Mouse (Mus musculus) c-Kit-positive CD71-negative TER-119-negative erythroid progenitor cells, embryonic 14.5 days (primary cell): Measurements from ENCODE around the gene Pttg1ip.
A peak's percentile ranks its signal among the peaks of the same experiment; 100 is the strongest.

ENCODE experiments used
- DNase-seq: peaks from one replicate; pipeline ENCODE4 v3.0.0-alpha.2; 2013; ENCODE audit warnings: low read depth

Pttg1ip gene

GRCm38 (mm10) chr10:77581408-77582284 is at the start of gene Pttg1ip:
Gene Pttg1ip, plus strand, starts transcription at chr10:77581720.
- peak; percentile 92 for DNase-seq

DNA sequence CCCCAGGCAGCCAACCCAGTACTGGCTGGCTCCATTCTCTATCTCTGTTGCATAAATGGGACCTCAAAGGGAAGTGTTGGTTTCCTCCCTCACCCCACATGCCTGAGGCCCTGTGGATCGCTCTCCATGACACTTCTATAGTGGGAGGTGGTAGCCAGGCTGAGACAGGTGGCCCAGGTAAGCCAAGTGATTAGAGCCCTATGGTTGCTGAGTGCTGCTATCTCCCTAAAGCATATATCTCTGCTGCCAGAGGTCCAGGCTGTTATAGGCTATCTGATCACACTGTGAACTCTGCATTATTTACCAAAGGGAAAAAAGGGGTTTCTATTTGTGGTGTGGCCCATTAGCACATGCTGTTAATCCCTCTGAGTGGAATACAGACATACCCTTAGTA is 49.5 kb upstream of the Pttg1ip start:
- DNase-seq, result no peak

DNA sequence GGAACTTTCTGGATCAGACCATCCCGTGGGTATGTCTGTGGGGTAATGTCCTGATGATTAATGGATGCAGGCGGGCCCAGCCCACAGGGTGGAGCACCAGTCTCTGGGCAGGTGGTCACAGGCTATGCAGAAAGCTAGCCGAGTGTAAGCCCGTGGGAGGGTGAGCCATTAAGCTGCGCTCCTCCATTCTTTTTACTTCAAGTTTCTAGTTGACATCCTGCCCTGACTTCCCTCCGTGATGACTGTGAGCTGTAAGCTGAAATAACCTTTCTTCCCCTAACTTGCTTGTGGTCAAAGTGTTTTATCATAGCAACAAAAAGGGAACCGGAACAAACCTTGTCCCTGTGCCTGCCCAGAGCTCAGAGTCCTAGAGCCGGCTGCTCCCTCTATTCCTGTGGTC is 44.8 kb upstream of the Pttg1ip start:
- DNase-seq, result no peak

DNA sequence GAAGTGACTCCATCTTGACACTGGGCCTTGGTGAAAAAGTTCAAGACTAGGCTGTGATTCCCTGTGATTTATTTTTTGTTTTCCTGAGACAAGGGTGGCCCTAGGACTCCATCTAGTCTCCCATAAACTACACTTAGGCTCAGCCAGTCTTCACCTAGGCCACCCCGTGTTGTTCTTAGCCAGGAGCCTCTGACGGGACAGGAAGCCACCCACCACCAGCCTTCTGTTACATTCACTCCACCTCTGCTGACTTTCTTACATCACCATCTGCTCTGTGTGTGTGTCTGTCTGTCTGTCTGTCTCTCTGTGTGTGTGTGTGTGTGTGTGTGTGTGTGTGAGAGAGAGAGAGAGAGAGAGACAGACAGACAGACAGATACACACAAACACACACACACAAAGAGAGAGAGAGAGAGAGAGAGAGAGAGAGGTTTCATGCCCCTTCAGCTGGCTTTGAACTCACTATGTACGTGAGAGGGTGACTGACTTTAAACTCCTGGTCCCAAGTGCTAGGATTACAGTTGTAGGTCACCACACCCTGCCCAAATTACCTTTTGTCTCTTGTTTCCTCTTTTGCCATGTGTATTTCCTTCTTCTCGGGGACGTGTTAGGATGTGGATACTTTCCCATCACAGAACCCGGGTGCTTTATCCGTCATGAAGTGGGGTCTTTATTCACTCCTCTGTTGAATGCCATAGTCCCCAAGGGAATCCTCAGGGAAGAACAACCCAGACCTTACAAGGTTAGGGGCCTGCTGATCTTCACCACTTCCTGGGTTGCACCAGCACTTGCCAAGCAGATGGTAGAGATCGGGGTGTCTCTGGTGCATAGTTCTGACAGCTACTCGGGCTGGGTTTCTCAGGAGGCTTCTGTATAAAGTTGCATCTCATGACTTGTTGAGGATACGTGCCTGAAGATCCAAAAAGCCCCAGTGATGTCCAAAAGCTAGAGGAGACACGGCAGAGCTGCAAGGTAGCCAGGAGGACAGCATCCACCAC is 44.0 kb upstream of the Pttg1ip start:
- DNase-seq, result no peak

- DNase-seq, result no peak
These were observed 42.1 kb upstream of the Pttg1ip start for GRCm38 (mm10) chr10:77539320-77539945.

GRCm38 (mm10) chr10:77540576-77541102 is 40.9 kb upstream of the Pttg1ip start:
- DNase-seq, result no peak

GRCm38 (mm10) chr10:77541864-77542666 is 39.5 kb upstream of the Pttg1ip start:
- no peak for DNase-seq

DNA sequence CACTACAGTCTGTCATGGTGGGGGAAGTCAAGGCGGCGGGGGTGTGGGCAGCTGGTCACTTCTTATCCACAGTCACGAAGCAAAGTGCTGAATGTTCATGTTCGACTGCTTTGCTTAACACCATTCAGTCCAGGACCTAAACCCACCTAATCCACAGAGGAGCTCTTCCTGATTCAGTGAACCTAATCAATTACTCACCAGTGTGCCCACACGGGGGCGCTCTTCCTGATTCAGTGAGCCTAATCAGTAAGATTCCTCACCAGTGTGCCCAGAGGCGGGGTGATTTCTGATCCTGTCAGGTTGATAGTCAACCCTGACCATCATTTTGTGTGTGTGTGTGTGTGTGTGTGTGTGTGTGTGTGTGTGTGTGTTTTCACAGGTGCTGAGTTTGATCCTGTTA is 38.3 kb upstream of the Pttg1ip start:
- peak; percentile 58 for DNase-seq

- no peak for DNase-seq
These were observed 36.6 kb upstream of the Pttg1ip start for GRCm38 (mm10) chr10:77544916-77545315.

- no peak for DNase-seq
These were observed 32.9 kb upstream of the Pttg1ip start for GRCm38 (mm10) chr10:77548576-77548975.

GRCm38 (mm10) chr10:77550874-77551273 is 30.6 kb upstream of the Pttg1ip start:
- DNase-seq, result no peak

DNA sequence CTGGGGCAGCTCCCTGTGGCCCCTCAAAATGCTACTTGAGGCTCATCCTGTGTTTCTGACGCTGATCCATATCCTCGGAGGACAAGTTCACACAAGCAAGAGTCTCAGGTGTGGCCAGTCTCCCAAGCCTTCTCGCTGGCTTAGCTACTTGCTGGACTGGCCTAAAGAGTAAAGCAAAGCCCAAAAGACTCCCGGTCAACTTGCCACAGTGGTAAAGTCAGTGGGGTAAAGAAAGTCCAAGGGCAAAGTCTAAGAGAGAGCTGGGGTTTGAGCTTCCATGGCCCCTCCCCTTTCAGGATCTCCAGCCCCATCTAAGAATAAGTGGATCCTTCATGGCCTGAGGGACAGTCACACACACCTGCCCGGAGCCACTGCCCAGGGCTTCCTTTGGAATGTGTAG is 29.4 kb upstream of the Pttg1ip start:
- DNase-seq, result no peak

DNA sequence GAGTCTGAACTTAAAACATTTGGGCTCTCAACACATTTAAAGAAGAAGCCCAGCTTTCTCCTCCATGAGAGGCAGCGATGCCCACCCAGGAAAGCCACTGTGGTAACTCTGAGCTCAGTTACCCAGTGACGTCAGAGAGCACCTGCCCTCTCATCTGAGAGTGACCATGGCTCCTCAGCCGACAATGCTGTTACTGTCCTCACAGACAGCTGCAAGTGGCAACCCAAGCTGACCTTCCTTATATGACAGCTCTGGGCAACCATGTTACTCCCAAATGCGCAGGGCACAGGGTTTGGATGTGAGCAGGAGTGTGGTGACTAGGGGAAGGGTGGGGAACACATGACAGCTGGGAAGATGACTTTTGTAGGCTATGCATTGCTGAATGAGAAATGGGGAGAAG is 28.2 kb upstream of the Pttg1ip start:
- DNase-seq, result no peak

GRCm38 (mm10) chr10:77554918-77555317 is 26.6 kb upstream of the Pttg1ip start:
- no peak for DNase-seq

DNA sequence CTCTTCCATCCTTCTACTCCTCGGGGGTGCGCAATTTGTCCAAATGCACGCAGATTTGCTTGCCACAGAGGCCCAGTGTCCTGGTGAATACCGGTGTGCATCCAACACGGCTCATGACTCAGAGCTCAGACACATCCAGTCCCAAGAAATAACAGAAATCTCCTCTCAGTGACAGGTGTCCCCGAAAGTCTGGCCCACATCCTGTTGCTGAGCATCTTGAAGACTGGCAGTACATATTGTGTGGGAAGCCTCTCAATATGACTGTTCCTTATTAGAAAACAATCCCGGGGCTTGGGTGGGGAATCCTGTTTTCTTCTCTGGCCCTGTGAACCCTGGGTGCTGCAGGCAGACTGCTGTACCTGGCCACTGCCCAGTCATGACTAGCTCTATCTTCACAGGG is 24.9 kb upstream of the Pttg1ip start:
- DNase-seq, result no peak

DNA sequence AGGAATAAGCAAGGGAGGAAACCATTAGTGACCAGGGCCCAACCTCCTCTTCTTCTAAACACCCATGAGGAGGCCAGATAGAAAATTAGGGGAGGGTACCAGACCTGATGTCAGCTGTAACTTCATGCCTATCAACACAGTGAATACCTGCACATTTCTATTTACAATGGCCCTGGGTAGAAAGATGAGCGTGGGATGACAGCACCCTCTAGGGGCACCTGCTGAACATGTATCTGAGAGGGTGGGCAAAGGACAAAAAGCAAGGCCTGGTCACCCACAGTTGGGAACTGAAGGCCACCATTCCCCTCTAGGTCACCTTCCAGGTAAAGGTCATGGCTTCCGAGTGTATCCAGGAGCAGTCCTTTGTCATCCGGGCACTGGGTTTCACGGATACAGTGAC is 23.9 kb upstream of the Pttg1ip start:
- no peak for DNase-seq

DNA sequence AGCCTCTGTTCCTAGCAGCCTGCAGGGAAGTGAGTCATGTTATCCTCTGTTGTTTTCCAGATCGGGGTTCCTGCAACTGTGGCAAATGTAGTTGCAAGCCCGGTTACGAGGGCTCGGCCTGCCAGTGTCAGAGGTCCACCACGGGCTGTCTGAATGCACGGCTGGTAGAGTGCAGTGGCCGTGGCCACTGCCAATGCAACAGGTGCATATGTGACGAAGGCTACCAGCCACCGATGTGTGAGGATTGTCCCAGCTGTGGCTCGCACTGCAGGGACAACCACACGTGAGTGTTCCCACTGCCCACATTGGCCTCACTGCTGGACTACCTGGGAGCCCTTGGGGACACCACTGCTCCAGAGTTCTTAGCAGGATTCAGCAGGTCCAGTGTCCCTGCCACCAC is 21.4 kb upstream of the Pttg1ip start:
- no peak for DNase-seq

DNA sequence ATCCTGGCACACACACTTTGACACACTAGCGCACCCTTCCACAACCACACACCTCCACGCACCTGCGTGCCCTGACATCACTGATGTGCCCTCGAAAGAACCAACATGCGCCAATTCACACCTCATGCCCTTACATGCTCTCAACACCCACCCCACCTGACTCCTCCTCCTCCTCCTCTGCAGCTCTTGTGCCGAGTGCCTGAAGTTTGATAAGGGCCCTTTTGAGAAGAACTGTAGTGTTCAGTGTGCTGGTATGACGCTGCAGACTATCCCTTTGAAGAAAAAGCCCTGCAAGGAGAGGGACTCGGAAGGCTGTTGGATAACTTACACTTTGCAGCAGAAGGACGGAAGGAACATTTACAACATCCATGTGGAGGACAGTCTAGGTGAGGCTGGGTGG is 20.7 kb upstream of the Pttg1ip start:
- no peak for DNase-seq

- no peak for DNase-seq
These were observed 20.0 kb upstream of the Pttg1ip start for GRCm38 (mm10) chr10:77561508-77561907.

- no peak for DNase-seq
These were observed 16.5 kb upstream of the Pttg1ip start for GRCm38 (mm10) chr10:77565005-77565404.

- peak; percentile 71 for DNase-seq
These were observed 14.9 kb upstream of the Pttg1ip start for GRCm38 (mm10) chr10:77566651-77567050.
